Mouse (Mus musculus): ENCODE data around the gene Bpifb9b. TPM values are rescaled to one million over a fixed set of nuclear protein-coding genes. Genes with fewer than 3 reads are reported as not detected.

Bpifb9b gene
- polyA plus RNA-seq (2012; ENCODE audit: low replicate concordance) = not detected in 2 replicates

GRCm38 (mm10) chr2:154306927-154307326 lies at the start of gene Bpifb9b:
TSS of gene Bpifb9b (plus strand) at chr2:154307227.

GRCm38 (mm10) chr2:154257554-154257953 lies 49.5 kb upstream of the Bpifb9b start, which contains the start of gene Bpifb9a:
TSS of gene Bpifb9a (plus strand) at chr2:154257854.

Other genes with a start within 250 kb of the Bpifb9b start
- gene Bpifa3, start 176.9 kb upstream of the Bpifb9b start, polyA plus RNA-seq (2012; ENCODE audit: low replicate concordance) = not detected in 2 replicates
- not detected in 2 replicates for gene Bpifa1, start 164.3 kb upstream of the Bpifb9b start, polyA plus RNA-seq (2012; ENCODE audit: low replicate concordance)
- gene Bpifa5, start 144.6 kb upstream of the Bpifb9b start, polyA plus RNA-seq (2012; ENCODE audit: low replicate concordance) = not detected in 2 replicates
- gene Bpifb1, start 116.4 kb upstream of the Bpifb9b start, polyA plus RNA-seq (2012; ENCODE audit: low replicate concordance) = not detected in 2 replicates
- gene Bpifb5, start 83.5 kb upstream of the Bpifb9b start, polyA plus RNA-seq (2012; ENCODE audit: low replicate concordance) = not detected in 2 replicates
- not detected in 2 replicates for gene Bpifb9a, start 49.4 kb upstream of the Bpifb9b start, polyA plus RNA-seq (2012; ENCODE audit: low replicate concordance)
- gene Cdk5rap1, start 65.8 kb downstream of the Bpifb9b start, polyA plus RNA-seq (2012; ENCODE audit: low replicate concordance) = 0.18 and 1.0 TPM in 2 replicates
- 2.5 and 2.7 TPM in 2 replicates for gene Snta1, start 100.9 kb downstream of the Bpifb9b start, polyA plus RNA-seq (2012; ENCODE audit: low replicate concordance)
- 4.7 and 12.4 TPM in 2 replicates for gene Cbfa2t2, start 129.3 kb downstream of the Bpifb9b start, polyA plus RNA-seq (2012; ENCODE audit: low replicate concordance)
- 0.64 and 0.74 TPM in 2 replicates for gene 1700003F12Rik, start 239.9 kb downstream of the Bpifb9b start, polyA plus RNA-seq (2012; ENCODE audit: low replicate concordance)
- not detected in 2 replicates for gene Actl10, start 244.5 kb downstream of the Bpifb9b start, polyA plus RNA-seq (2012; ENCODE audit: low replicate concordance)

All from leukemia stem cell, adult 10-12 weeks (primary cell).